Mouse (Mus musculus) T-cell, adult 2 months (primary cell): ENCODE results near the gene Tk1.
"Not testable (repeated sequence)": the region's sequence is repeated elsewhere in the genome, so short reads cannot be mapped to it uniquely, and the experiment has no call there.

Experiments used
- DNase-seq: peaks from one replicate; pipeline ENCODE4 v3.0.0; 2022; ENCODE audit warnings: low spot score

The Tk1 gene

DNA sequence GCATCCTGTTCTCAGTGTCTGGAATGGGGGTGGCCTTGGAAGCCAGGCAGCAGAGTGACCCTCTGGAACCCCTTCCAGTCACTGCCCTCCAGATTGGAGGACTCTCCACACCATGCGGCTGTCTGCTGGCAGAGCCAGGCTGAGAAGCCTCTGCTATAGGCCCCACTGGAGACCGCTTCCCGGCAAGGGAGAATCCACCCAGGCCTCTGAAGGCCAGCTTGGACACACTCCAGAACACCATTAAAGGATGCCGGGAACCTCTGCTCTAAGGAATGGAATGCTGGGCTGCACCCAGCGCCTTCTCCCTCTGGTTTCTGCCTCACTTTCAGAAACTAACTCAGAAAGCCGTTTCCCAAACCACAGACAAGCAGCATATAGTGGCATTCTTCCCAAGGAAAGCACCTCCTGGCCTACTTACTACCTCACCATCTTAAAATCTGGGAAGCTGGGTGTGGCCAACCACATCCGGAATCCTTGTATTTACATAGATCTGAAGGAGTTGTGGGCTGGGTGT is 3.1 kb downstream of the Tk1 start:
- DNase-seq, result no peak

DNA sequence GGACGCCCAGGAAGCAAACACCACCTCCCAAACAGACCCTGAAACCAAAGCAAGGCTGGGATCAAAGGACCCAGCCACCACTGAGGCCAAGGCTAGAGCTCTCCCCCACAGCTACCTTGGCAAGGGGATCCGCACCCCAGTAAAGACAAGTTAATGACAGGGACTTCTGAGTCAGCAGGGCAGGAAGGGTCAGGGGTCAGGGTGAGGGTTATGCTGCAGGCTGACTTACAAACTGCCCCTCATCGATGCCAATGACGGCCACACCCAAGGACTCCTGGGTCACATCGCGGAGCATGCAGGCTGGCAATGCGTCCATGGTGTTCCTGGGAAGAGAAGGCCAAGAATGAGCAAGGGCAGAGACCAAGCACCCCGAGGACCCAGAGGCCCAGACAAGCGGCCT is 4.0 kb downstream of the Tk1 start:
- DNase-seq, result no peak

DNA sequence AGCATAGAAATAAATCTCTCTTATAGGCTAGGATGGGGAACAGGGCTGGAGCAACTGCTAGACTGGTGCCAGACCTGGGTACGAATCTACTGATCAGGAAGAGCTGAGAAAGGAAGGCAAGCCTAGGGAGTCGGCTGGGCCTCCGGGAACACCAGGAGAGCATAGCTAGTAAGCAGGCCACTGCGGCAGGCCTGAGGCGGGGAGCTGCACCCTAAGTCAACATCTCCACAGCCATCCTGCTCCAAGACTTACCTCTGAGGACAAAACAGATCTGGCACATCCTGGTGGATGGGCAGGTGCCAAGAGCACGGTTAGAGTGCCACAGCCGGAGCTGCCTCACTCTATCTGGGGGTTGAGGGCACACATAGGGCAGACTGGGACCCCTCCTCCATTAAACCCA is 5.7 kb downstream of the Tk1 start:
- no peak for DNase-seq

DNA sequence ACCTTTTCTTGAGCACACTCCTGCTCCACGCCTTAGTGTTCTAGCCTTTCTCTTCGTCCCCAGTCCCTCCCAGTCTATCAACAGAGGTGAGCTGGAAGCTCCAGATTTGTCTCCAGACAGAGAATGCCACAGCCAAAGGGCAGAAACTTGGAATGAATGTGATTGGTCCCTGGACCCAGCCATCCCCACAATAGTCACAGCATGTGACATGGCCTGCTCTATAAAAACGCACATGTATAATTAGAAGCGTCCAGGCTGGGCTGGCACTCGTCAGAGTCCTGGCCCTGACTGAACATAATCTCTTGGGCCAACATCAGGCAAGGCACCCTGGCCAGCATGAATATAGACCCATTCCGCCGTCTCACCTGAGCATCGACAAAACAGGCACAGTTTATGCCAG is 6.8 kb downstream of the Tk1 start:
- DNase-seq, result no peak

DNA sequence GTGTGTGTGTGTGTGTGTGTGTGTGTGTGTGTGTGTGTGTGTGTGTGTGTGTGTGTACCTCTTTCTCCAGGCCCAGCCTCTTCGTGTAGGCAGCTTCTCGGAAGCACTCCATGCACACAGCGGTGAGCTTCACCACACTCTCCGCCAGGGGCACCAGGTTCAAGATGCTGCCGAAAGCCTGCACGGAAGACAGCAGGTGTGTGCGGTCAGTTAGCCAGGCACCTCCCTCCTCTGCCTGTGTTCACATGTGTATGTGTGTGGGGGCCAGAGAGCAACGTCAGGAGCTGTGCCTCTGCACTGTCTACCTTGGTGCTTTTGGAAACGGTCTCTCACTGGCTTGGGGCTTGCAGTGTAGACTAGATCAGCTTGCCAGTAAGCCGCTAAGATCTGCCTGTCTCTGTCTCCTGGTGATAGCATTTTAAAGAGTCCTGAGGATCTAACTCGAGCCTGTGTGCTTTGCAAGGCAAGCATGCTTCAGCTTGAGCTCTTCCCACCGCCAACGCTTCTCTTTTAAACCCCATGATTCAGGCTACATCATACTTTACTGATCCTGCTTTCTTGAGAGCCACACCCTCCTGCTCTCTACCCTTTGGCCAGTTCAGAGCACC is 9.4 kb downstream of the Tk1 start:
- DNase-seq, result no peak

DNA sequence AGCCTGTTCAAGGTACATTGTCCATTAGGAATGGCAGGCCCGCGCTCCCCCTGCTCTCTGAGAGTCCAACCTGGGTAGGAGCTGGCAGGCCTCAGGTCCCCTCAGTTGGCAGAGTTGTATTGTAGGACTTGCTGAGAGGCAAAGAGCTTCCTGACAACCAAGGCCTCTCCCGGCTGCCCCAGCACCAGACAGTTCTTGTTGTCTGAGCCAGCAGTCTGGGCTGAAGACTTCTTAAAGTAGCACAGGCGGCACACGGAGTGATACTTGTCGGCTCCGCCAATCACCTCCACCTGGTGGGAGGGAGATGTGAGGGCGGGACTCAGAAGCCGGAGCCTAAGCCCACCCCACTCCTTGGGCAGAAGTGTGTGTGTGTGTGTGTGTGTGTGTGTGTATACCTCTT is 10.0 kb downstream of the Tk1 start:
- DNase-seq, result not testable (repeated sequence)

DNA sequence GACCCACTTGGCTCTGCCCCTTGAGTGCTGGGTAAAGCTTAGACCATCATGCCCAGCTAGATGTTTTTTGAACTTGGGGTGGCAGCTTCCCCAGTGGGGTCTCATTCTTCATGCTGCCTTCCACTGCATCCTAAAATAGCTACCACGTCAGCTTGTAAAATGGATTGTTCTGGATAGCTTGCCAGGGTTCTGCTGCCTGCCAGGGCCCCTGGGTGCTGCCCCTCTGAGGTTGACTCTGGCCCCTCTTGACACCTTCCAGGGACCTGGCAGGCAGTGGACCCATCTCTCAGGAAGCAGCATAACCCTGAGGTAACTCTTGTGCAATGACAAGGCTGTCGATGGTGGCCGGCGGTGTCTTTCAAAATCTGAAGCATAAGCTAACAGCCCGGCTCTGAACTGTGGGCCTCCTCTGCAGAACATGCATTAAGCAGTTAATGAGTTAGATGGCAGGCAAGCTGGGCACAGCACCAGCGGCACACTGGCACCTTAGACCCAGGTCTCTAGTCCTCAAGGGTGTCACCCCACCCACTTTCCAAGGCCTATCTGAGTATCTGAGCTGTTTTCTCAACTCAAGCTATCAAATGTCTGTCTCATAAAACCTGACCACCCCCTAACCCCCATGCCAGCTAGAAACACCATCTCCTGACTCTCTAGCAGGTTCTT is 11.1 kb downstream of the Tk1 start:
- no peak for DNase-seq

DNA sequence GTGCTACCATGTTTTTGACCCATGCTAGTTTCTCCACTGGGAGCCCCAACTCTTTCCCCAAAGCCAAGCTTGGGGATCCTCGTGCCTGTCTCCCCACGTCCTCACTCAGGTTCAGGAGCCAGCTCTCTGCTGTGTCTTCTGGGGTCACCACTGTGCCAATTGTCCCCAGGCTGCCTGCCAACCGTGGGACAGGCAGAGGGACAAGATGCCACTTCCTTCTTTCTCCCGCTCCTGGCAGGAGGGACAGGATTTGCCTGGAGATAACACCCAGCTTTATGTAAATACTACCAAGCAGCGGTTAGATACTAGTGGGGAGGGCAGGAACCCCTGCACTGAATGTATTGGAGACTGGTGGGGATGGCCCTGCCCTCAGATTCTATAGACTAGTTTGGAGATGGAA is 12.0 kb downstream of the Tk1 start:
- DNase-seq, result no peak

DNA sequence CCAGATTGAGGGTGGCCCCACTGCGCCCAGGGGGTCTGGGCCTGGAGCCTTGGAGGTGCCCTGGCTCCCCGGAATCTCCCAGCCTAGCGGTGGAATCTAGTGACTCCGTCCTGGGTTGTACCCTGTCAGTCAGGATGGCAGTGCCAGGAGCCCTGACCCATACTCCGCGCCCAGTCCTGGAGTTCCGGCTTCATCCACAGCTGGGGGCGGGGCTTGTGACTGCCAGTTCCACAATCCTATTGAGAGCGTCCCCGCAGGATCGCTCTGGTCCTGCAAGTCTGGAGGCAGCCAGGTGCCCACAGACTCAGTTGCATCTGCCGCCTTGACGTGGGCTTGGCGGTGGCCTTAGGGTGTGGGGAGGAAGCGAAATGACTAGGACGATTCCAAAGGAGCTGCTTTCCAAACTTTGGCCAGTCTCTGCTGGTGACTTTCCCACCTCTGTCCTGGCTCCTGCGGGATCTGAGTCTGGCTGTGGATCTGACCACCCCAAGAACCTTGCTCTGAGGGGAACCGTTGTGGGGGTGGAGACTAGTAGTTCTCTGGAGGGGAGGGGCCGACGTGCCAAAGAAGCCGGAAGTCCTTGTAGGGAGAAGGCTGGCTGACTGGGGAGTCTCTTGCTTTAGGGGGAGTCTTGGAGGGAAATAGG is 15.4 kb downstream of the Tk1 start:
- DNase-seq, result peak; percentile 75

DNA sequence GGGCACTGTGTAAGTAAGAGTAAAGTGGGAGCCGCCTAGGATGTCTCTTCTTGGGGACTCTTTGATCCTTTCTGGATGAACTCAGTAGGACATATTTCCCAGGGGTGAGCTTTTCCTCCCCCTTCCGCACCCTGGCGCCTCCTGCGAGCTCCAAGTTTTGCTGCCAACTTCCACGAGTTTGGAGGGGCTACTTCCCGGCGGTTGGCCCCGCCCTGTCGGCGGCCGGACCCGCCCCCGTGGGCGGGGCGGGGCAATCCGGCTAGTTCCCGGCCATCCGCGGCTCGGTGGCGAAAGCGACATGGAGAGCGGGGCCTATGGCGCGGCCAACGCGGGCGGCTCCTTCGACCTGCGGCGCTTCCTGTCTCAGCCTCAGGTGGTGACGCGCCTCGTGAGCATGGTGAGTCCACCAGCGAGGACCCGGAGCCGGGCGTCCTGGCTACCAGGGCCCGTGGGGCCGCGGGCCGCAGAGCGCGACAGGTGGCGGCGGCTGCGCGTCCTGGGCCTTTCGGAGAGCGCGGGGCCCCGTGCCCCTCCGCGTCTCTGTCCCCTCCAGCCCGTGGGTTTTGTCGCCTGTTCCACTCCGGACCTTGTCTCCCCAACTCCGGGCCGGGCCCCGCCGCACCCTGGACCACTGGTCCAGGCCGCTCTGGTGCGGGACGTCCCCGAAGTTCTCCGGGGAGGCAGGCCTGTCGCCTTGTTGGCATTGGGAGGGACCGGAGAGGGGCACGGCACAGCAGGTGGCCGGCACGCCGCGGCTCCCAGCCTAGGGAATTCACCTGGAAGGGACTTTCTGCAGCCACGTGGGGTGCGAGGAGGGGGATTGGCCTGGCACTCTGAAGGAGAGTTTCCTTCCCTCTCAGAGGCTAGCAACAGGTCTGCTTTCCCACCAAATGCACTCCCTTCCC is 16.2 kb downstream of the Tk1 start, which contains the start of the genes Gm20708 and Syngr2:
Gene Gm20708, plus strand, starts transcription at position 262 of the 905 bp plus-strand sequence.
Gene Syngr2, plus strand, starts transcription at position 262 of the 905 bp plus-strand sequence.
- DNase-seq, result peak; percentile 56

DNA sequence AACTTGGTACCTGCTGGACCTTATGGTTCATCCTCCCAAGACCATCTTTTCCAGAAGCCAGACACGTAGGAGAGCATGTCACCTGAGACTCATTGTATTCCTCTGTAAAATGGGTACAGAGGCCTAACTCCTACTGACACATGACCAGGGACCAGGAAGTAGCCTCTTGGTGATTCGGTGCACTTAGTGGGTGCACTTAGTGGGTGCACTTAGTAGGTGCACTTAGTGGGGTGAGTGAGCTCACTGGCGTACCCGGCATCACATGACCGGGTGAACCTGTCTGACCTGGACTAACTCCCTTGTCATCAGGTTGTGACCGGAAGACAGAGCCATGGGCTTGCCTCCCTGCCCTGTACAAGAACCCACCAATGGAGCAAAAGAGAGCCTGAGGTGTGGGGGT is 19.1 kb downstream of the Tk1 start:
- no peak for DNase-seq

DNA sequence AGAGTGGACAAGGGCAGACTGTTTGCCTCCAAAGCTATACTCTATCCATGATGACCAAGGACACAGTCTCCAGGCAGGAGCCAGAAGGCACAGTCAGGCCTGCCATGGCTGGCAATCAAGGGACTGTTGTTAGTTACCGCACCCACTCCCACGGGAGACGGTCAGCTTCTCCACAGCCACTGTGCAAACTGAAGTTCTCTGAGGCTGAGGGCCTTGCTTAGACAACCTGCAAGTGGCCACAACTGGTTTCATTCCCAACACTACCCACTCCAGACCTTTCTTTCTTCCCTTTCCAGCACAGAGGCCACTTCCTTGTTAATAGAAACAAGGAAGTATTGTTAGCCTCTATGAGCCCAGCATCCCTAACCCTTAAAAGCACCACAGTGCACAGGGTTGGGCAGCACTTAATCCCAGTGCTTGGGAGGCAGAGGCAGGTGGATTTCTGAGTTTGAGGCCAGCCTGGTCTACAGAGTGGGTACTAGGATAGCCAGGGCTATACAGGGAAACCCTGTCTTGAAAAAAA is 22.7 kb downstream of the Tk1 start:
- DNase-seq, result no peak

DNA sequence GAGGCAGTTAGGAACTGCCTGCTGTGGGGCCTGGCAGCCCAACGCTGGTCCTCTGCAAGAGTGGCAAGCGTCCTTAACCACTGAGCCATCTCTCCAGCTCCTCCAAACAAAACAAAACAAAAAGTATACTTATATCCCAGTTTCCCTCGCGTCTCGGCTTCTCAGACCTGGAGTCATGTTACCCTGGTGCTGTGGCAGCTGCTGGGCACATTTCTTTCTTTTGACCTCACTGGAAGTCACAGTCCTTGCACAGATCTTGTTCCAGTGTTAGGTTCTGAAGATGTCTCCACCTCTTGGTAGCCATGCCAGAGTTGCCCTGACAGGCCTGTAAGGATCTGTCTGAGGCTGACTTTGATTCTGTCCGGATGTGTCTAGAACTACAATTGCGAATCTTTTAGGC is 24.2 kb downstream of the Tk1 start:
- DNase-seq, result no peak

DNA sequence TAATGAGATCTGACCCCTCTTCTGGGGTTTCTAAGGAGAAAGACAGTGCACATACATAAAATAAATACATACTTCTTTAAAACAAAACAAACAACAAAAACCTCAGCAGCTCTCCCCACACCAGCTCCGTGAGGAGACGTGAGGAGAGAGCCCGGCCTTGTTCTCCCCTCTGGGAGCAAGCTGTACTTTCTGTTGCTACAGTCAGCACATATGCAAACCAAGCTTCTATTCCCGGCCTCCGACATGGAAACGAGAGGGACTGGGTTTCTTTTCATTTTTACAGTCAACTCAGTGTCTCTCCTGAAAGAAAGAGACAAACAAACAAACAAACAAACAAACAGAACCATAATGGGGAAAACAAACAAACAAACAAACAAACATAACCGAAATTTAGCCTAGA is 25.9 kb downstream of the Tk1 start:
- no peak for DNase-seq

DNA sequence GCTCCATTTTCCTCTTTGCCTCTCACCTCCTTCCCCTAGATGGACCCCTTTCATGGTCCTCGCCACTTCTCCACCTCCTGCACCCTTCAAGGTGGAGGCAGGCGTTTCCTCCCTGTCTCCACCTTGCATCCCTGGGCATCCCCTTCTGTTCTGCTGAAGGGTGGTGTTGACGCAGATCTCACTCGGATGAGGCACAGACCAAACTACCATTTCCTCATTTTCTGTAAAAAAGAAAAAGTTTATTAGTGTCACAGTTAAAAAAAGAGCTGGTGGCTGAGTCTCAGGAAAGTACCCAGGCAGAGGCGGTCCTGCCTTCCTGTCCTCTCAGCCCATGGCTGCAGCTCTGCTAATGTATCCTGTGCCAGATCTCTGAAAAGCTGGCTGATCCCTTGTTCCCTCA is 26.7 kb downstream of the Tk1 start:
- no peak for DNase-seq

DNA sequence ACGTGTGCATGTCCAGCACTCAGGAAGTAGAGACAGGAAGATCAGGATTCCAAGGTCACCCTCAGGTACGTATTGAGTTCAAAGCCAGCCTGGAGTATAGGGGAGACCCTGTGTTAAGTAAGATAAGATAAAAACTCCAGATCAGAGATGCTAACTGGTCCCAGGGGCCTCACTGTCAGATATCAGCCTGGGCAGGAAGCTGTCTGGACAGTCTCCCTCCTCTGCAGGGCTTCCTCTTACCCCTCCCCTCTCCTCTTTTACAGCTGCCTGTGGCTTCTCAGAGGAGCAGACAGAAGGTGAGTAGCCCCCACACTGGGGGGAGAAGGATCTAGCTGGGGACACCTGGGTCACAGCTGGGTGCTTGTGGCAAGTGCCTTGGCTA is 27.7 kb downstream of the Tk1 start:
- no peak for DNase-seq

DNA sequence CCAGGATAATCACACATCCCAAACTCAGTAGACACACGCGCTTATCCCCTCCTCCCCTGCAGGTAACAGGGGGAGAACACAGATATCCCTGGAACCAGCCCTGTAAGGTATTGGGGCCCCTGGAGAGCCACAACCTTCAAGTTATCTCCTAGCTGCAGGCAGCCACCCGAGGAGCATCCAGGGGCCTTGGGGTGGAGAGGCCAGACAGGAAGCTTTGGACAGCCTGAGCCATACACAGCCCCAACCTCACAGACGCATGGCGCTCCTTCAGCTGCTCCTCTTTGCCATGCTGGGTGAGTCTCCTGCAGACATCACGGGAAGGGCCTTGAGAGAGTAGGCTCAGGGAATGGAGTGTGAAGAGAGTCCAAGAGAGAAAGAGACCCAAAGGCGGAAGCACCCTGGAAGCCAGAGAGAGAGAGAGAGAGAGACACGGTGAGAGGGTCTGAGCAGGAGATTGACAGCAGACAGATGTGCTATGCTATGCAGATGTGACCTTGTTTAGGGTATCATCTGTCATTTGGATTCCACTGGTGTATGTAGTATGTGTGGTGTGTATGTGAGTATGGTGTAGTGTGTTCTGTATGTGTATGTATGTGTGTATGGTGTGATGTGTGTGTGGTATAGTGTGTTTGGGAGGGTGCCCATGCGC is 28.3 kb downstream of the Tk1 start, which contains the start of gene 6030468B19Rik:
Gene 6030468B19Rik, plus strand, starts transcription at position 150 of the 649 bp plus-strand sequence.
- no peak for DNase-seq

DNA sequence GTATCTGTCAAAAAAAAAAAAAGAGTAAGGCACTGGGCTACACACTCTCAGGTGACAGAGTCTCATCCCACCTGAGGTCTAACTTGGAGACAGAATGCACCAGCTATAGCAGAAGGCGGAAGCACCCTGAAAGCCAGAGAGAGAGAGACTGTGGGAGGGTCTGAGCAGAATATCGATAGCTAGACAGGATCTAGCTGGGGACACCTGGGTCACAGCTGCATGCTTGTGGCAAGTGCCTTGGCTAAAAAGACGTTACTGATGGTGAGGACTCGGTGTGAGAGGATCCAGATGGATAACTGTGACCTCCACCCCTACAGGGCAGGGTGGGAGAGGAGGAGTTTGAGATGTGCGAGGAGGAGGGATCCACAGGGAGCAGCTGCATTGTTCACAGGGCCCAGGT is 28.9 kb downstream of the Tk1 start:
- DNase-seq, result no peak

DNA sequence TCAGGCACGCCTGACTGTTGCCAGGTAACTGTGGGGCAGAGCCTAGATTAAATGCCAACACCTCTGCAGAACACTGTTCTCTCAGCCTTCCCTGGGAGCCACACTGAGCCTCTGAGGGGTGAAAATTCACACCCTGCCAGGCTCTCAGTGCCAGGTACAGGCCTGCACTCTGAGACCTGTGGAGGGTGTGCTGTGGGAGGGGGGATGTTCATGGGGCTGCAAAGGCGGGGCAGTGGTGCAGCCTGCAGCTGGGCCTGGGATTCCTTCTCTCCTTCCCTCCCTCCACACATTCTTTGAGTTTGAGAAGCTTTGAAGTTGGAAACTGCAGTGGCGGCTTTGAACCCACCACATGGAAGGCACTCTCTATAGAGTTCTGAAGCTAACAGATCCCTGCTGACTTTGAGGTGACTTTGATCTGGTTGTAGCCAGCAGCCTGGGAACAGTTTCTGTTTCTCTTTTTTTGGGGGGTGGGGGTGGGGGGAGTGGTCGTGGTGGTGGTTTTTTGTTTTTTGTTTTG is 31.8 kb downstream of the Tk1 start:
- peak; percentile 57 for DNase-seq

DNA sequence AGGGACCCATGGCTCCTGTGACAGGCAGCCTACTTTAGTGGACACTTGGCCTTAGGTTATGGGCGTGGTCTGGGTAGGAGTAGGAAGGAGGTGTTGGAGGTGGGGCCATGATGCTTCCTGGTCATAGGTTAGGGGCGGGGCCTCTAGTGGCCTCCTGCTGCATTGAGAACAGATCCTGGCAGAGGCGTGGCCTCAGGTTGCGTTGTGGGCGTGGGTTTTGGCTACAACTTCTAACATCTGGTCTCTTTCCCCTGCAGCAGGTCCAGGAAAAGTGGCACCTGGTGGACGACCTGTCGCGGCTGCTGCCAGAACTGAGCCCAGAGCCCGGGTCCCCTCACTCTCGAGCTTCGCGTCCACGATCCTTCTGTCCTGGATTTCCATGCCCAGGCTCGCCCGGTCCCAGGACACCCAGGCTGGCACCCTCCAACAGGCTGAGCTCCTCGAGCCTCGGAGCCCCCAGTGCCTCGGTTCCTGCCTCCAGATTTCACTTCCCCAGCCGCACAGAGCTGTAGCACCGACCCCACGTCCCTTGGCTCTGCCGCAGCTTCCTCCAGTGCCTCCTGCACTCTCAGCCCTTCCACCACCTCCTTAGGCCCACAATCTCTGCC is 33.5 kb downstream of the Tk1 start:
- DNase-seq, result peak; percentile 71

DNA sequence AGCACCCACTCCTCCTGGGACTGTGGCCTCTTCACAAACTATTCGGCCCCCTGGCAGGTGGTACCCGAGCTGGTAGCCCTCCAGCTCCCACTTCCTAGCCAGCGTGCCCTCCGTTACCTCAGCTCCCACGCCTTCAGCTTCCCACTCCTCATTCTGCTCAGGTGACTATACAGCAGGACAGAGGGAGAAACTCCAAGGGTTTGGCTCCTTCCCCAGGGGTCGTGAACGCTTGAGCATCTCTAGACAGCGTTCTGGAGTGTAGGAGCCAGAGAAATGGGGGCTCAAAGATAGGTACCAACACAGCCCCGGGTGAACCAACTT is 34.5 kb downstream of the Tk1 start:
- DNase-seq, result no peak
